ENCODE assay signal across 26 mouse cellular contexts in genomic region chr5:80938791-80939190, GRCm38 (mm10).
"Had no signal": no experiment of that assay in that cellular context is flagged by ENCODE, and none has a peak within 500 bp of the region (broad histone marks: within the 10 kb centered on the region; RNA-seq: fewer than 3 reads in every experiment).

No protein-coding gene starts in this region.

- DNase-seq: cerebellum, adult 8-10 months; cerebellum, adult 9-10 months; cerebellum, postnatal 25 days; cerebellum, postnatal 36 days; embryo, embryonic 11 days; forebrain, postnatal 0 days; gastrocnemius, adult 2 months; gastrocnemius, postnatal 10 days; gastrocnemius, postnatal 14 days; gastrocnemius, postnatal 25 days; gastrocnemius, postnatal 36 days; heart, adult 11 months; heart, adult 18-20 months; heart, adult 2 months had no signal

- ATAC-seq: forebrain, embryonic 13.5 days; forebrain, embryonic 14.5 days; forebrain, embryonic 15.5 days; forebrain, embryonic 16.5 days; forebrain, postnatal 0 days had no signal

- H3K36me3 ChIP-seq: embryonic facial prominence, embryonic 10.5 days; embryonic facial prominence, embryonic 12.5 days; embryonic facial prominence, embryonic 13.5 days; embryonic facial prominence, embryonic 15.5 days; forebrain, embryonic 10.5 days; forebrain, embryonic 12.5 days; forebrain, embryonic 15.5 days; heart, embryonic 10.5 days had no signal

- H3K9ac ChIP-seq: embryonic facial prominence, embryonic 12.5 days; embryonic facial prominence, embryonic 13.5 days; embryonic facial prominence, embryonic 15.5 days; forebrain, embryonic 12.5 days; forebrain, embryonic 13.5 days; forebrain, embryonic 15.5 days; forebrain, postnatal 0 days had no signal

- H3K4me2 ChIP-seq: embryonic facial prominence, embryonic 12.5 days; embryonic facial prominence, embryonic 13.5 days; embryonic facial prominence, embryonic 15.5 days; forebrain, embryonic 12.5 days; forebrain, embryonic 13.5 days; forebrain, embryonic 15.5 days had no signal

- H3K4me3 ChIP-seq: embryonic facial prominence, embryonic 10.5 days; embryonic facial prominence, embryonic 12.5 days; embryonic facial prominence, embryonic 13.5 days; embryonic facial prominence, embryonic 15.5 days; erythroblast, embryonic 14.5 days; forebrain, embryonic 10.5 days; forebrain, embryonic 12.5 days; forebrain, embryonic 13.5 days; forebrain, embryonic 15.5 days; gastrocnemius, adult 2 months; heart, adult 2 months; heart, embryonic 10.5 days had no signal

- H3K27me3 ChIP-seq: embryonic facial prominence, embryonic 12.5 days; embryonic facial prominence, embryonic 13.5 days; embryonic facial prominence, embryonic 15.5 days; forebrain, embryonic 12.5 days; forebrain, embryonic 13.5 days; forebrain, embryonic 15.5 days had no signal

- H3K4me1 ChIP-seq: embryonic facial prominence, embryonic 10.5 days; embryonic facial prominence, embryonic 12.5 days; embryonic facial prominence, embryonic 13.5 days; embryonic facial prominence, embryonic 15.5 days; forebrain, embryonic 10.5 days; forebrain, embryonic 12.5 days; forebrain, embryonic 13.5 days; forebrain, embryonic 15.5 days; heart, embryonic 10.5 days had no signal

- H3K9me3 ChIP-seq: embryonic facial prominence, embryonic 10.5 days; embryonic facial prominence, embryonic 12.5 days; embryonic facial prominence, embryonic 13.5 days; embryonic facial prominence, embryonic 15.5 days; forebrain, embryonic 10.5 days; forebrain, embryonic 12.5 days; forebrain, embryonic 13.5 days; forebrain, embryonic 15.5 days; heart, embryonic 10.5 days had no signal

- H3K27ac ChIP-seq: embryonic facial prominence, embryonic 10.5 days; embryonic facial prominence, embryonic 12.5 days; embryonic facial prominence, embryonic 13.5 days; embryonic facial prominence, embryonic 15.5 days; forebrain, embryonic 10.5 days; forebrain, embryonic 12.5 days; forebrain, embryonic 13.5 days; forebrain, embryonic 15.5 days; gastrocnemius, adult 2 months; heart, adult 2 months; heart, embryonic 10.5 days had no signal
